Mouse (Mus musculus) heart, embryonic 14.5 days (tissue): ENCODE results near the gene Mgp. TPM values are rescaled to one million over a fixed set of nuclear protein-coding genes. Genes with fewer than 3 reads are reported as not detected.

Source experiments
- ATAC-seq: fragments of 200-750 bp; cut with Nextera tagmentation; 2 replicates; pipeline ENCODE4 v1.8.0; 2017; ENCODE audit warnings: low read depth, moderate TSS enrichment; ENCODE audit not compliant: insufficient number of reproducible peaks, insufficient read depth, low FRiP score
- H3K27ac ChIP-seq, 2 experiments: fragments of 200-500 bp in 1 of 2; fragments of 300-500 bp in 1 of 2; sonication (generic) in 1 of 2; replicated peaks in 1 of 2; 2 replicates each; pipeline ENCODE4 v1.5.1; 2012 to 2014; ENCODE audit warnings: low read depth in 2 of 2, low read length in 2 of 2, control low read depth in 1 of 2, mild to moderate bottlenecking in 1 of 2, mixed read lengths in 1 of 2; ENCODE audit not compliant: control insufficient read depth in 1 of 2, insufficient read depth in 1 of 2
- H3K27me3 ChIP-seq: fragments of 300-500 bp; sonication (generic); 2 replicates; pipeline ENCODE4 v1.6.1; 2014; ENCODE audit warnings: mild to moderate bottlenecking, low read length, control low read depth; ENCODE audit not compliant: control insufficient read depth, insufficient read depth
- H3K36me3 ChIP-seq: fragments of 300-500 bp; sonication (generic); 2 replicates; pipeline ENCODE4 v1.6.1; 2014; ENCODE audit warnings: mild to moderate bottlenecking, control low read depth, low read length, mixed read lengths; ENCODE audit not compliant: control insufficient read depth, insufficient read depth
- H3K4me1 ChIP-seq, 2 experiments: fragments of 200-500 bp in 1 of 2; fragments of 300-500 bp in 1 of 2; sonication (generic) in 1 of 2; 2 replicates each; pipeline ENCODE4 v1.6.1; 2012 to 2014; ENCODE audit warnings: low read length in 2 of 2, control low read depth in 1 of 2, mixed read lengths in 1 of 2; ENCODE audit not compliant: control insufficient read depth in 2 of 2, insufficient read depth in 2 of 2
- H3K4me2 ChIP-seq: fragments of 300-500 bp; sonication (generic); 2 replicates; pipeline ENCODE4 v1.6.1; 2014; ENCODE audit warnings: mild to moderate bottlenecking, low read length
- H3K4me3 ChIP-seq, 2 experiments: fragments of 200-500 bp in 1 of 2; fragments of 300-500 bp in 1 of 2; sonication (generic) in 1 of 2; 2 replicates each; pipeline ENCODE4 v1.5.1; 2012 to 2014; ENCODE audit warnings: low read length in 2 of 2, mild to moderate bottlenecking in 2 of 2, control low read depth in 1 of 2, low read depth in 1 of 2, moderate library complexity in 1 of 2; ENCODE audit not compliant: control insufficient read depth in 1 of 2, insufficient read depth in 1 of 2
- H3K9ac ChIP-seq: fragments of 300-500 bp; sonication (generic); 2 replicates; pipeline ENCODE4 v1.6.1; 2014; ENCODE audit warnings: mild to moderate bottlenecking, low read length
- H3K9me3 ChIP-seq: fragments of 300-500 bp; sonication (generic); 2 replicates; pipeline ENCODE4 v1.6.1; 2016; ENCODE audit warnings: low read length, control low read depth; ENCODE audit not compliant: control insufficient read depth
- WGBS: fragments of 180-500 bp; shearing (Covaris S2); extraction: QIAGEN DNeasy Blood & Tissue Kit; methylation state at CpG from one replicate; pipeline ENCODE4 v1.1.7; 2014; 5-methylcytosine and 5-hydroxymethylcytosine counted together
- polyA plus RNA-seq: library from polyadenylated mRNA; unstranded; fragments of >200 nt; fragmentation: Nextera tagmentation; extraction: Ambion mirVana; gene quantifications from 2 replicates; pipeline ENCODE4 v1.2.1, GENCODE M21; 2014

The Mgp gene
- polyA plus RNA-seq, 1 experiment from 2014 or later, result 563 TPM

DNA sequence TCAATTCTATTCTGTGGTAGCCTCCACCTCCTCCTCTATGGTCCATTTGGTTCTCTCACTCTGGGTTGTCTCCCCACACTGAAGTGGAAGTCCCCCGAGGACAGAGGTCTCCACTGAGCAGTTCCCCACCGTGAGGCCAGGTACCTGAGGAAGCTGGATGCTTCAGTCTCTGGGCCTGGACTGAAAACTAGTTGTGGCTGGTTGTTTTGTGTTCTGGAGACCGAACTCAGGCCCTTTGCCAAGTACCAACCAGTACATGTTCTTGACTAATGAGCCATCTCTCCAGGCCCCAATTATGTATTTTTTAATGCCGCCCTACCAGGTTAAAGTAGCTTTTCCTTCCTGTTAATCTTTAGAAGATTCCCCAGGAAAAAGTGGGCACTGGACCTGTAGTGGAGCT lies 23.3 kb downstream of the Mgp start:
- Histone ChIP-seq H3K4me3 (no peak overlapping the region), H3K27ac (0 out of 4 replicates have a peak overlapping the region, but pooled peaks of 1 of the 2 experiments have one; percentile 30), H3K9ac (no peak overlapping the region), H3K36me3 (peaks cover 23% of the 10 kb centered on the region; the same call in 1 of the 2 replicates), H3K4me2 (no peak overlapping the region), H3K27me3 (no peaks in the 10 kb centered on the region), H3K4me1 (peaks cover 14 to 19% of the 10 kb centered on the region in 2 experiments), H3K9me3 (no peaks in the 10 kb centered on the region)
- WGBS, result 79% methylated on average over 4 of the region's 4 CpGs
- ATAC-seq, result no peak

DNA sequence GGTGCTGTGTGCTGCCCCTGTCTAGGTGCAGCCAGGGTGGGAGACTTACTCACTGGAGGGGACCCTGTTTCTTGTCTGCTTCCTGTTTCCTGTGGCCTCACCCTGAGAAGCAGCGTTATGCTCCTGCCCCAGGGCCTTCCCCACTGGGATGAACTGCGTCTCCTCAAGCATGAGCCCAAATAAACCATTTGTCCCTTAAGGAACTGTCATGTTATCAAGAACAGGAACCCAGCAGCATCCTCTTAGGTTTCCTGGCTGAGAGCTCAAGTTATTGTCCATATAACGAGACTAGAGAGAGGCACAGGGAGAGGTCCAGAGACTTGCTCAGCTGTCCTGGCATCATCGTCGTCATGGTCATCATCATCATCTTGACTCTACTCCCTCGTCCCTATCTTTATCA lies 25.4 kb downstream of the Mgp start:
- ATAC-seq, result no peak
- Histone ChIP-seq H3K27me3 (no peaks in the 10 kb centered on the region), H3K27ac (peak overlapping the region in 1 of 2 experiments; percentile 37; a peak in 1 of 4 replicates), H3K4me2 (no peak overlapping the region), H3K4me3 (no peak overlapping the region), H3K9me3 (no peaks in the 10 kb centered on the region), H3K9ac (no peak overlapping the region), H3K36me3 (peaks cover 23% of the 10 kb centered on the region; the same call in 1 of the 2 replicates), H3K4me1 (peaks cover 2 to 7% of the 10 kb centered on the region in 2 experiments; a peak in 2 of 4 replicates)
- 68% methylated on average over 6 of the region's 6 CpGs for WGBS

DNA sequence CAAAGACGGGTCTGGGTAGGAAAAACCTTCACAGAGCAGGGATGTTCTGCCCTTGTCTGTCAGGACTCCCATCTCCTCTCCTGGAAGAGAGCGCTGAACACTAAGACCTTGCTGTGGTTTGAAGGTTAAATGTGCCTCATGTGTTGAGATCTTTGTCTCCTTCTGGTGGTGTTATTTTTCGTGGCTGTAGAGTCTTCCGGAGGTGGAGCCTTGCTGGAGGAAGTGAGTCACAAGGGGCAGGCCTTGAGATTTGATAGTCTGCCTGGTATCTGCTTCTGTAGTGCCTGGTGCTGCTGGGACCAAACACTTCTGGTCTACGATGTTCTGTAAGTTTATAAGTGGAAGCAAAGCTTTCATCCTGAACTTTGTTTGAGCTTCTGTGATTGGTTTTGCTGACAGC lies 26.7 kb downstream of the Mgp start:
- 81% methylated on average over 5 of the region's 5 CpGs for WGBS
- ATAC-seq, result no peak

DNA sequence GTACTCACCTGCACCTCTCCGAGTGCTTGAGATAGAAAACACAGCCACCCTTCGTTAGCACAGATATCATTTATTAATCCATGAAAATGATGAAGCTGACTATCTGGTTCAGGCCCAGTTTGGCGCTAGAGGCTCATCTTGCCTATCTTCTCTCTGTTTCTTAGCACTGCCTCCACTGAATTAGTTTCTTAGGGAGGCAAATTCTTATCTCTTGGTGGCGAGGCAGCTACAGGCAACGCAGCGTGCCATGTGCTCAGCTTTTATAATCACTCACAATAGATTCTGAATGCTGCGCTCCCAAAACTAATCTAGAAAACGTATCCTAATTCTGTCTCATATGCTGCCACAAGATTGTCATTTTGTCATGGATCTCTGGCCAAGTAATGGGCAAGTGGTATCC lies 27.2 kb downstream of the Mgp start:
- Histone ChIP-seq H3K27me3 (no peaks in the 10 kb centered on the region), H3K4me1 (peaks cover 2 to 3% of the 10 kb centered on the region in 2 experiments; a peak in 1 of 4 replicates), H3K27ac (no peak overlapping the region), H3K9me3 (no peaks in the 10 kb centered on the region), H3K4me2 (no peak overlapping the region), H3K4me3 (no peak overlapping the region), H3K9ac (no peak overlapping the region), H3K36me3 (peaks cover 23% of the 10 kb centered on the region; the same call in 1 of the 2 replicates)
- ATAC-seq, result no peak
- 83% methylated on average over 8 of the region's 8 CpGs for WGBS

More for the DNA sequence above, 26.7 kb downstream of the Mgp start:
- Histone ChIP-seq H3K9ac (no peak overlapping the region), H3K4me1 (peaks cover 2 to 3% of the 10 kb centered on the region in 2 experiments; a peak in 1 of 4 replicates), H3K9me3 (no peaks in the 10 kb centered on the region), H3K27ac (no peak overlapping the region), H3K4me3 (no peak overlapping the region), H3K36me3 (peaks cover 23% of the 10 kb centered on the region; the same call in 1 of the 2 replicates), H3K4me2 (no peak overlapping the region), H3K27me3 (no peaks in the 10 kb centered on the region)

DNA sequence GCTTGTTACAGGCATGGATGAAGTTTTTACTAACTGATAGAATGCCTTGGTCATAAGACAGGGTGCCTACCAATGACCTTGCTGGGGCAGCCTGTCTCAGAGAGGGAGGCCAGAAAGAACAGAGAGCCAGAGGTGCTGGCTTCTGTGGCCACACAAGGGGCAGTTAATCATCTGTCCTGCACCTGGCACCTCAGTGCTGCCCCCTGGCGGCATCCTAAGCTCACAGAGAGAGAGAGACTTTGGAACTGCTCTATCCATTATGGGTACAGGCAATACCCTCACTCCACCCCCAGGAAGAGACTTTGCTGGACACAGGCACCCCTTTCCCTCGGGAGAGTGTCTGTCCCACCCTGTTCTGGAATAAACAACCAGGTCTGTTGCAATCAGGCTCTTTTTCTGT lies 27.8 kb downstream of the Mgp start:
- Histone ChIP-seq H3K9me3 (no peaks in the 10 kb centered on the region), H3K9ac (no peak overlapping the region), H3K27me3 (no peaks in the 10 kb centered on the region), H3K4me2 (no peak overlapping the region), H3K36me3 (peaks cover 23% of the 10 kb centered on the region; the same call in 1 of the 2 replicates), H3K4me3 (no peak overlapping the region), H3K27ac (no peak overlapping the region), H3K4me1 (peaks cover 2% of the 10 kb centered on the region in 2 experiments; a peak in 1 of 4 replicates)
- WGBS, result 11% methylated on average over 2 of the region's 2 CpGs
- ATAC-seq, result no peak

DNA sequence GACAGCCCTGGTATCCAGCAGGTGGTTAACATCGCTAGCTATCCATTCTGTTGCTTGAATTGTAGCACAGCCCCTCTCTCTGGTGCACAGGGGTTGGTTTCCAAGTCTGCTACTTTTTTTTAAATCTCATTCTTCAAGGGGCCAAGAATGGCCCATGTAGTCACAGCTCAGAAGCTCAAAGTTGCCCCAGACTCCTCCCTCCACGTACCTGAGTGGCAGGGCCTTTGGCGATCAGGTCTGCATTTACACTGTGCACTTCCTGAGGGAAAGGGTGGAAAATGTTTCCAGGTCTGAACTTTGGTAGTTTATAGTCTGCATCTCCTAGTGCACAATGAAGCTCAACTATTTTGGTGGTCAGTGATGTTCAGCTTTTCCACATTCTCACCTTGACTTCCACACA lies 28.4 kb downstream of the Mgp start:
- no peaks in the 10 kb centered on the region for H3K9me3 ChIP-seq
- no peaks in the 10 kb centered on the region for H3K27me3 ChIP-seq
- H3K4me3 ChIP-seq, result no peak overlapping the region
- 83% methylated on average over 3 of the region's 3 CpGs for WGBS
- H3K4me2 ChIP-seq, result no peak overlapping the region
- no peak for ATAC-seq
- H3K4me1 ChIP-seq, result no peaks in the 10 kb centered on the region
- no peak overlapping the region for H3K27ac ChIP-seq
- peaks cover 23% of the 10 kb centered on the region; the same call in 1 of the 2 replicates for H3K36me3 ChIP-seq
- H3K9ac ChIP-seq, result no peak overlapping the region

DNA sequence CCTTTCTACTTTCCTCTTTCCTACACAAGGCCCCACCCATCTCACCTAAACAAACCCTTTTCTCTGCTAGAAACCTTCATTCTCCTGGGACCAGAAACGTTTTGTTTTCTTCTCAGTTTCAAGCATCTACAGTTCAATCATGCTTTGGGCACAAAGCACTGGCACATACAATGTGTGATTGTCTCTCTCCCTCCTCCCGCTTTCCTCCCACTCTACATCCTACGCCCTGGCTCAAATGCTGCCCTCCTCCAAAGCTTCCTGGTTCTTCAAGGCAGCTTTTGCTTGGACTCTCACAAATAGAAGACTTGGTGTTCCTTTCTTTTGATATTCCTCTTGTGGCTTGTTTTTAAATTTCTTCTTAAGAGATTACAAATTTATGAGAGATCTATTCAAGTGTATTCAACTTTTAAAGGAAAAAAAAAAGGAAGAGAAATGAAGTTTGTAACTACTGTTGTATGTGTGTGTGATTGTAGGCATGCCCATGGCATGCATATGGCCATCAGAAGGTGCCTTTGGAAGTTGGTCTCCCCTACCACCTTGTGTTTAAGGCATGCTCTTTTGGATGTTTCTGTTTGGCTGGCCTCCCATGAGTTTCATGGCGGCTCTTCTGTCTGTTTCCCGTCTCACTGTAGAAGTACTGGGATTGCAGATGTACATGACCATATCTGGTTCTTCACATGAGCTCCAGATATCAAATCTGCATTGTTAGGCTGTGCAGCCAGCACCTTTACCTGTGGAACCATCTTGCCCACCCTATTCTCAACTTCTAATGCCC lies 29.7 kb downstream of the Mgp start:
- H3K4me2 ChIP-seq, result no peak overlapping the region
- WGBS, result 71% methylated on average over 5 of the region's 5 CpGs
- peaks cover 23% of the 10 kb centered on the region; the same call in 1 of the 2 replicates for H3K36me3 ChIP-seq
- no peaks in the 10 kb centered on the region for H3K4me1 ChIP-seq
- no peak for ATAC-seq
- no peak overlapping the region for H3K9ac ChIP-seq
- H3K9me3 ChIP-seq, result no peaks in the 10 kb centered on the region
- no peak overlapping the region for H3K4me3 ChIP-seq
- H3K27ac ChIP-seq, result no peak overlapping the region
- no peaks in the 10 kb centered on the region for H3K27me3 ChIP-seq
